Mouse (Mus musculus) cerebral cortex, adult 2 months (tissue): ENCODE results near the gene Tmprss12.

Experiments
- WGBS: fragments of 180-500 bp; shearing (Covaris S2); methylation state at CpG from one replicate; pipeline ENCODE4 v1.1.7; 2018; 5-methylcytosine and 5-hydroxymethylcytosine counted together

Gene Tmprss12

GRCm38 (mm10) chr15:100273791-100274308, 6.8 kb upstream of the Tmprss12 start:
- WGBS = 93% methylated on average over 4 of the region's 4 CpGs

- WGBS = 93% methylated on average over 7 of the region's 7 CpGs
These were observed 5.7 kb upstream of the Tmprss12 start for GRCm38 (mm10) chr15:100274790-100275559.

GRCm38 (mm10) chr15:100276403-100276802, 4.2 kb upstream of the Tmprss12 start:
- WGBS = 97% methylated on average over 4 of the region's 4 CpGs

GRCm38 (mm10) chr15:100277586-100277985, 3.1 kb upstream of the Tmprss12 start:
- 90% methylated on average over 3 of the region's 3 CpGs for WGBS

- WGBS = 96% methylated on average over 6 of the region's 6 CpGs
These were observed 8.3 kb downstream of the Tmprss12 start for GRCm38 (mm10) chr15:100288980-100289379.

- 60% methylated on average over 5 of the region's 5 CpGs for WGBS
These were observed 10.2 kb downstream of the Tmprss12 start for GRCm38 (mm10) chr15:100290858-100291257.

- 69% methylated on average over 7 of the region's 7 CpGs for WGBS
These were observed 11.7 kb downstream of the Tmprss12 start for GRCm38 (mm10) chr15:100292326-100292725.

GRCm38 (mm10) chr15:100297856-100298255, 17.2 kb downstream of the Tmprss12 start:
- 75% methylated on average over 5 of the region's 5 CpGs for whole genome bisulfite sequencing

- 75% methylated on average over 6 of the region's 6 CpGs for WGBS
These were observed 19.9 kb downstream of the Tmprss12 start for GRCm38 (mm10) chr15:100300499-100300898.

- 55% methylated on average over 15 of the region's 15 CpGs for WGBS
These were observed 20.9 kb downstream of the Tmprss12 start for GRCm38 (mm10) chr15:100301556-100301955.

GRCm38 (mm10) chr15:100303428-100304018, 22.9 kb downstream of the Tmprss12 start:
- 42% methylated on average over 8 of the region's 8 CpGs for WGBS

GRCm38 (mm10) chr15:100304019-100304991, 23.7 kb downstream of the Tmprss12 start, which contains the start of gene Mettl7a1:
Mettl7a1 (plus strand) TSS chr15:100304140.
- WGBS = 2% methylated on average over 19 of the region's 30 CpGs

GRCm38 (mm10) chr15:100306201-100306600, 25.6 kb downstream of the Tmprss12 start:
- 85% methylated on average over 2 of the region's 2 CpGs for WGBS

- whole genome bisulfite sequencing = 43% methylated on average over 11 of the region's 11 CpGs
These were observed 26.9 kb downstream of the Tmprss12 start for GRCm38 (mm10) chr15:100307438-100308096.

GRCm38 (mm10) chr15:100312346-100312745, 31.7 kb downstream of the Tmprss12 start:
- 94% methylated on average over 2 of the region's 2 CpGs for WGBS

GRCm38 (mm10) chr15:100314448-100315145, 34.0 kb downstream of the Tmprss12 start:
- 92% methylated on average over 5 of the region's 5 CpGs for WGBS

- 42% methylated on average over 4 of the region's 4 CpGs for WGBS
These were observed 37.5 kb downstream of the Tmprss12 start for GRCm38 (mm10) chr15:100318014-100318671.

- WGBS = 96% methylated on average over 1 of the region's 1 CpGs
These were observed 39.2 kb downstream of the Tmprss12 start for GRCm38 (mm10) chr15:100319884-100320283.

- 83% methylated on average over 9 of the region's 9 CpGs for WGBS
These were observed 39.8 kb downstream of the Tmprss12 start for GRCm38 (mm10) chr15:100320295-100320905.

- WGBS = 54% methylated on average over 5 of the region's 5 CpGs
These were observed 40.5 kb downstream of the Tmprss12 start for GRCm38 (mm10) chr15:100321134-100321533.
